Mouse (Mus musculus) adrenal gland, adult 18-20 months (tissue): ENCODE data around the gene Sema3g. TPM values are rescaled to one million over a fixed set of nuclear protein-coding genes. Genes with fewer than 3 reads are reported as not detected.

ENCODE experiments used
- DNase-seq, 2 experiments: peaks; one replicate each; pipeline ENCODE4 v3.0.0; 2021 to 2022; ENCODE audit warnings: low spot score in 2 of 2
- total RNA-seq, 2 experiments: library from RNA; stranded (reverse); gene quantifications; 1 replicate in 1 of 2; 2 replicates in 1 of 2; pipeline ENCODE4 v1.2.3; 2021

Sema3g gene
- total RNA-seq, 2 experiments from 2014 or later, result 8.5 to 10.6 TPM

- DNase-seq, result no peak
Observed at GRCm38 (mm10) chr14:31268301-31269001, 50.8 kb downstream of the Sema3g start.

- no peak for DNase-seq
Observed at GRCm38 (mm10) chr14:31269456-31270100, 51.9 kb downstream of the Sema3g start.

- DNase-seq, result no peak
Observed at GRCm38 (mm10) chr14:31271121-31271520, 53.5 kb downstream of the Sema3g start.

- DNase-seq, result peak; percentile 78 to 79
Observed at GRCm38 (mm10) chr14:31272164-31272563, 54.5 kb downstream of the Sema3g start.

Other genes starting within 250 kb of the Sema3g start
- 10 to 100 TPM; 44.7 to 51.0 TPM for gene Glt8d1, start 216.5 kb upstream of the Sema3g start, total RNA-seq
- gene Spcs1, start 216.2 kb upstream of the Sema3g start, total RNA-seq, result 100 to 1,000 TPM; 210 to 259 TPM
- gene Pbrm1, start 198.7 kb upstream of the Sema3g start, total RNA-seq, result 10 to 100 TPM; 38.5 to 48.1 TPM
- gene Gnl3, start 198.7 kb upstream of the Sema3g start, total RNA-seq, result 100 to 1,000 TPM; 103 to 127 TPM
- 10 to 100 TPM; 63.6 to 81.3 TPM for gene Smim4, start 88.9 kb upstream of the Sema3g start, total RNA-seq
- 10 to 100 TPM; 27.0 to 32.7 TPM for gene Nt5dc2, start 86.8 kb upstream of the Sema3g start, total RNA-seq
- gene Stab1, start 49.2 kb upstream of the Sema3g start, total RNA-seq, result 10 to 100 TPM; 83.4 to 93.7 TPM
- gene Tnnc1, start 9.5 kb upstream of the Sema3g start, total RNA-seq, result 1 to 10 TPM in 1 of 2 experiments, under 1 TPM in 1; 0.74 to 1.7 TPM
- 100 to 1,000 TPM; 257 to 319 TPM for gene Nisch, start 914 bp upstream of the Sema3g start, total RNA-seq
- gene Phf7, start 33.5 kb downstream of the Sema3g start, total RNA-seq, result 1 to 10 TPM; 5.8 to 6.7 TPM
- 10 to 100 TPM; 55.9 to 69.2 TPM for gene Bap1, start 33.6 kb downstream of the Sema3g start, total RNA-seq
- gene Dnah1, start 106.0 kb downstream of the Sema3g start, total RNA-seq, result 1 to 10 TPM; 1.5 to 2.0 TPM
- 10 to 100 TPM; 32.9 to 45.3 TPM for gene Capn7, start 118.8 kb downstream of the Sema3g start, total RNA-seq
- gene Sh3bp5, start 218.2 kb downstream of the Sema3g start, total RNA-seq, result 100 to 1,000 TPM; 136 to 182 TPM